Mouse (Mus musculus) limb, embryonic 10.5 days (tissue): Measurements from ENCODE around the gene Efcab1. TPM values are rescaled to one million over a fixed set of nuclear protein-coding genes. Genes with fewer than 3 reads are reported as not detected.
"Not testable (repeated sequence)": the region's sequence is repeated elsewhere in the genome, so short reads cannot be mapped to it uniquely, and the experiment has no call there.

Experiments
- DNase-seq: peaks from one replicate; pipeline ENCODE4 v3.0.0-alpha.2; 2017; ENCODE audit warnings: low spot score
- H3K27ac ChIP-seq: fragments of 300-500 bp; sonication (generic); 2 replicates; pipeline ENCODE4 v1.5.1; 2016; ENCODE audit warnings: mild to moderate bottlenecking
- H3K27me3 ChIP-seq: fragments of 300-500 bp; sonication (generic); 2 replicates; pipeline ENCODE4 v1.6.1; 2016; ENCODE audit warnings: low read depth, mild to moderate bottlenecking; ENCODE audit not compliant: poor library complexity, severe bottlenecking
- H3K36me3 ChIP-seq: fragments of 300-500 bp; sonication (generic); 2 replicates; pipeline ENCODE4 v1.6.1; 2016; ENCODE audit warnings: mild to moderate bottlenecking, moderate library complexity
- H3K4me1 ChIP-seq: fragments of 300-500 bp; sonication (generic); 2 replicates; pipeline ENCODE4 v1.6.1; 2016
- H3K4me3 ChIP-seq: fragments of 300-500 bp; sonication (generic); 2 replicates; pipeline ENCODE4 v1.5.1; 2016; ENCODE audit warnings: mild to moderate bottlenecking, moderate library complexity
- H3K9me3 ChIP-seq: fragments of 300-500 bp; sonication (generic); replicated peaks from 2 replicates; pipeline ENCODE4 v1.6.1; 2016; ENCODE audit warnings: mild to moderate bottlenecking
- WGBS: fragments of 180-500 bp; shearing (Covaris S2); methylation state at CpG from one replicate; pipeline ENCODE4 v1.1.7; 2016; 5-methylcytosine and 5-hydroxymethylcytosine counted together
- polyA plus RNA-seq: library from polyadenylated mRNA; unstranded; fragments of >200 nt; fragmentation: Nextera tagmentation; extraction: Ambion mirVana; gene quantifications from 2 replicates; pipeline ENCODE4 v1.2.1, GENCODE M21; 2016

The Efcab1 gene
- polyA plus RNA-seq, 1 experiment from 2014 or later: 5.5 TPM

DNA sequence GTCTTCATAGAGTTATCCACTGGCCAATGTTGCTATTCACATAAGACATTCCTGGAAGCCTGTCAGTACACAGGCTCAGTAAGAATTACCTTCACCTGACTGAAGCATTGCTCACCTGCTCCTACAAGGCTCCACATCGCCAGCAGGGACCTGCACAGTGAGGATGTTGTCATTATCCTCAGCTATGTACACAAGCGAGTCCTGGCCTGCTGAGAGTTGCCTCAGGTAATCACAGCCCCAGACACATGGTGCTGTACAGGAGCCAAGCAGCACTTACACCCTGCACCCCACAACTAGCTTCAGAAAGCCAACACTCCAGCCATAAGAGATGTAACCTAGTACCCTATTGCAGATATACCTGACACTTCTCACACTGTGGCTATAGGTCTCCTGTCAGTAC, 37.1 kb downstream of the Efcab1 start:
- H3K4me1 ChIP-seq: no peaks in the 10 kb centered on the region; the same call in 1 of the 2 replicates
- 69% methylated on average over 2 of the region's 2 CpGs for WGBS
- no peaks in the 10 kb centered on the region for H3K27me3 ChIP-seq
- no peak overlapping the region for H3K4me3 ChIP-seq
- DNase-seq: no peak
- no peaks in the 10 kb centered on the region for H3K9me3 ChIP-seq
- H3K36me3 ChIP-seq: no peaks in the 10 kb centered on the region
- H3K27ac ChIP-seq: no peak overlapping the region

DNA sequence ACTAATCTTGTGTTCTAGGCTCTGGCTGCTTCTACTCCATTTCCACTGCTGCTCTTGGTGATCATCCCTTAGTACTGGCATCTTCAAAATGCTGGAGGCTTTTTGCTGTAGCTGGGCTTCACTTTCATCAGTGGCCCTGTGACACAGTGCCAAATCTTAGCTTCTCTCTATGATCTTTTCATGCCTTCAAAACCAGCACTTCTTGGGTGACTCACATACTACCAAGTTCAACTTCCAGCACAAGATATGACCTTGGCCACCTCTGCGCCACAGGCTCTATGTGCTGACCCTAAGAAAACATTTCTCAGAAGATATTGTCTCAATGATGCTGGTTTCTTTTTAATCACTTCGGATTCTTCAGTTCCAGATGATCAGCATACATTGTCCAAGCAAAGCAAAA, 41.2 kb downstream of the Efcab1 start:
- not testable (repeated sequence) for H3K4me3 ChIP-seq, DNase-seq, H3K27ac ChIP-seq, H3K36me3 ChIP-seq, H3K4me1 ChIP-seq, H3K27me3 ChIP-seq, H3K9me3 ChIP-seq
- 88% methylated on average over 2 of the region's 2 CpGs for WGBS

DNA sequence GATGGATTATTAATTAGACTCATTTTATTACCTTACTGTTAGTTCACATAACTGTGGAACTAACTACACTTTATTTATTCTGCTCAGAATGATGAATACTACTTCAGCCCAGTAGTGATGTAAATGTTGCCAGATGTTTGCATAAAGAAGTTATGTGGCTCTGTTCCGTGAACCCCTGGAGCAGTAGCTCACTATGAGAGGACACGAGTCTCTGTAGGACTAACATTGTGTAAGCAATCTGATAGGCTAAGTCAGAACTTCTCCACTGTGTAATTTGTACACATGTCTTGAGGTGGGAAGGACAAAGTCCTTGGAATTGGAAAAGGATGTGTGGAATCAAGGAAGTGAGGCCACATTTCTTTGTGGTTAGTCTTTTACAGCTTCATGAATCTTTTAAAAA, 45.5 kb downstream of the Efcab1 start:
- Histone ChIP-seq H3K4me1 (no peaks in the 10 kb centered on the region), H3K9me3 (no peaks in the 10 kb centered on the region), H3K36me3 (no peaks in the 10 kb centered on the region), H3K4me3 (no peak overlapping the region), H3K27ac (no peak overlapping the region), H3K27me3 (no peaks in the 10 kb centered on the region)
- DNase-seq: no peak
- WGBS: 65% methylated on average over 2 of the region's 2 CpGs

DNA sequence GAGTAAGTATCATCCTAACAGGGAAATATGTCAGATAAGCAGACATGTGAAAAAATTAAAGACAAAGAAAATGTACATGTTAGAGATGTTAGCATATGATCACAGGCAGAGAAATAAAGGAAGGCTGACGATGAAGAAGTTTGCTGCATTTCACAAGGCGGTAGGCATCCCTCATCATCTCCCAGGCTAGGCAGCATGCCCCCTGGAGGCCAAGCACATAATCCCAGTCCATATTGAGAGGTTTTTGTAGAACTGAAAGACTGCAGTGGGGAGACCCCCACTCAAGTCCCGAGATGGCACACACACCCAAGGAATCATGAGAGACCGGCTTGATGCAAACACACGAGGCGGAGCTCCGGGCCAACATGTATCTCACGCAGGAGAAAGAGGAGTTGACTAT, 53.3 kb downstream of the Efcab1 start:
- no peak overlapping the region for H3K4me3 ChIP-seq
- H3K9me3 ChIP-seq: no peaks in the 10 kb centered on the region
- WGBS: 96% methylated on average over 8 of the region's 8 CpGs
- DNase-seq: no peak
- H3K4me1 ChIP-seq: no peaks in the 10 kb centered on the region
- H3K36me3 ChIP-seq: no peaks in the 10 kb centered on the region
- H3K27ac ChIP-seq: no peak overlapping the region
- no peaks in the 10 kb centered on the region for H3K27me3 ChIP-seq

DNA sequence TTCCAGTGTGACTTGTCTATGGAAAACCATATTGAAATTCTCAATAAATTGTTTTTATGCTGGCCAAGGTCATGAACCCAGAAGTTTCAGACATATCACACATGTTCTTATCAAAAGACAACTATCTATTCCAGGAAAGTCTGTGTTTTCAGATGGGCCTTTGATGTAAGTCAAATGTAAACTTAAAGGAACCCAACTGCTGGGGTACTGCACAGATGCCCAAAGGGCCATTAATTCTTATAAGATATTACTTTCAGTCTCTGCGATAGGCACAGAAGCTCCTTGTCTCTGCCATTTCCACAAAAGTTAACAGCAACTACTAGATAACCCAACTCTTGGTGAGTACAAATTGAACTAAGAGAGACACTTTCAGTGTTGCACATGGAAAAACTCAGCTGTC, 67.3 kb downstream of the Efcab1 start:
- H3K4me3 ChIP-seq: no peak overlapping the region
- no peaks in the 10 kb centered on the region for H3K27me3 ChIP-seq
- no peaks in the 10 kb centered on the region for H3K36me3 ChIP-seq
- no peak for DNase-seq
- no peaks in the 10 kb centered on the region for H3K4me1 ChIP-seq
- no peak overlapping the region for H3K27ac ChIP-seq
- 80% methylated on average over 1 of the region's 1 CpGs for WGBS
- H3K9me3 ChIP-seq: no peaks in the 10 kb centered on the region

DNA sequence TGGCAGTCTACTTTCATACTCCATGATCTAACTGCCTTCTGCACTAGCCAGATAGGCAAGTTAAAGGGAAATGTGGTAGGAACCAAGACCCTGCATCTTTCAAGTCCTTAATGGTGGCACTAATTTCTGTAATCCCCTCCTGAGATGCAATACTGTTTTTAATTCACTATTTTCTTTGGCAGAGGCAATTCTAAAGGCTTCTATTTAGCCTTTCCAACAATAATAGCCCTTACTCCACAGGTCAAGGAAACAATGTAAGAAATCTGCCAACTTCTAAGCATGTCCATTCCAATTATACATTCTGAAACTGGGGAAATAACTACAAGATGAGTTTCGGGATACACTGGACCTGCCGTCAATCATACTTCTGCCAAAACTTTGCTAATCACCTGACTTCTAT, 72.8 kb downstream of the Efcab1 start:
- no peak for DNase-seq
- WGBS: 94% methylated on average over 2 of the region's 2 CpGs
- Histone ChIP-seq H3K36me3 (no peaks in the 10 kb centered on the region), H3K4me1 (no peaks in the 10 kb centered on the region), H3K4me3 (no peak overlapping the region), H3K27me3 (no peaks in the 10 kb centered on the region), H3K27ac (no peak overlapping the region), H3K9me3 (no peaks in the 10 kb centered on the region)

DNA sequence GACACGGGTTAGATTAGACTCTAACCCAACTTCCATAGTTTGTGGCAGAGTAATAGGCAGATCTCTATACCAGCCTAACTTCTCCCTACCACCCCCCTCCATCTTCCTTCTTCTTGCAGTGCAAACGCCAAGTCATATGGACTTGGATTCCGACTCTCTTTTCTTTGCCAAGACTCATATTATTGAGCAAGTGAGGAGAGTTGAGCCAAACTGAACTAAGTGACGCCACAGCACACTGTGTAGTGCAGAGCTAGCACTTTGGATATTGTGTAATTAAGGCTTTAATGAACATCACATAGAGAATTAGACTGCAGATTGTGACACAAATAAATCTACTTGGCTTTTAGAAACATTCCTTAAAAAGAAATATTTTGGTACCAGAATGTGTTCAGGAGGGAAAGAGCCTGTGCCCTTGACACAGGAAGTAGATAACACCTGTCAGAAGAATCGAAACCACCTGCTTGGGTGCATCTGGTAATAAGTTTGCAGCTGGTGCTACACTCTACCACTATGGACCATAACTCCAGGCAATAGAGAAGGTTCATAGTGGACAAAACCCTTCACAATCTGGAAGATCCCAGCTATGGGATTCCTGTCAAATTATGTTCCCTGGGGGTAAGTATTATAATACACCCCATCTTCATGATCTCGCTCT, 83.3 kb downstream of the Efcab1 start:
- Histone ChIP-seq H3K27ac (no peak overlapping the region), H3K27me3 (no peaks in the 10 kb centered on the region), H3K4me1 (no peaks in the 10 kb centered on the region), H3K9me3 (no peaks in the 10 kb centered on the region), H3K36me3 (no peaks in the 10 kb centered on the region), H3K4me3 (no peak overlapping the region)
- DNase-seq: no peak
- WGBS: 89% methylated on average over 6 of the region's 6 CpGs

DNA sequence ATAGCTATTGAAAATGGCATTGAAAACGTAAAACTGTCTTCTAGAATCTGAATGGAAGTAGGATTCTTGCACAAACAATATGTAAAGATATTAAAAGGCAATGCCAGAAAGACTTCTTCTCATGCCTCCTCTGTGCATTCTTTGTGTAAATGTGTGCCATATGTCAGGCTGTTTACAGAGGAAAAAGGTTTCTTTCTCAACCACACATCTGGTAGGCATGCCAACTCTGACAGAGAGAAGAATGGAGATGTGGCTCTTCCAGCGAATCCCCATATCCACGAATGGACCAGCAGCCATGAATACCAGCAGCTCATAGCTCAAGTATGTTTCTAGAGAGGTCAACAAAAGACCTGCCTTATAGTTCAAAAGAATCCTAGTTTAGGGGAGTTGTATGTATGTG, 84.6 kb downstream of the Efcab1 start:
- no peaks in the 10 kb centered on the region for H3K36me3 ChIP-seq
- no peaks in the 10 kb centered on the region for H3K27me3 ChIP-seq
- no peak for DNase-seq
- no peak overlapping the region for H3K27ac ChIP-seq
- no peaks in the 10 kb centered on the region for H3K9me3 ChIP-seq
- 82% methylated on average over 3 of the region's 3 CpGs for WGBS
- H3K4me3 ChIP-seq: no peak overlapping the region
- H3K4me1 ChIP-seq: no peaks in the 10 kb centered on the region

DNA sequence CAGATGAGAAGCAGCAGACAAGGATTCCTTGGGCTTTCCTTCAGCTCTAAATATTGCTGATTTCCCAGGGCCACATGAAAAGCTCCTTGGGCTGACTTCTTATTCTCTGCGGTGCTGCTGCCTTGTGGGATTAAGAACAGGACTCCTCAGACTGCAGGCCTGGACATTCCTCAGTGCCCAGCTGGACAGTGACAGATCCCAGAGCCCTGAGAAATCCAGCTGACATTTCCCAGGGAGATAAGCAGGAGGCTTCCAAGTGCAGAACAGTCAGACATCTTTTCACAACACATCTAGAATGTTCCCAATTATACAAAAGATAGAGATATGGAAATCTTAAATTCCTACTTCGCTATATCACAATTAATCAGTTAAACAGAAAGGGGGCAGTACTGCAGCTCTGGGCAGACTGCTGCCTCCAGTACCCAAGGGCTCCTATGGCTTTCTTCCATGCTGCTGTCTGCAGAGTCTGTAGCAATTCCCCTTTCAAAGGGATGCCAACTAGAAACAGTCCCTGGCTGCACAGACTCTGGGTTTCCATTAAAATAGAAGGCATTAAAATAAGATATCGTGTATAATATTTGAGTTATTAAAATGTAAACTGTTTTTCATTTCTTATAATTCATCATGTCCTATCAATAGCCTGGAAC, 86.2 kb downstream of the Efcab1 start:
- H3K36me3 ChIP-seq: no peaks in the 10 kb centered on the region
- H3K9me3 ChIP-seq: no peaks in the 10 kb centered on the region
- no peaks in the 10 kb centered on the region for H3K27me3 ChIP-seq
- no peak overlapping the region for H3K27ac ChIP-seq
- 53% methylated on average over 3 of the region's 3 CpGs for WGBS
- no peak for DNase-seq
- H3K4me3 ChIP-seq: no peak overlapping the region
- no peaks in the 10 kb centered on the region for H3K4me1 ChIP-seq

DNA sequence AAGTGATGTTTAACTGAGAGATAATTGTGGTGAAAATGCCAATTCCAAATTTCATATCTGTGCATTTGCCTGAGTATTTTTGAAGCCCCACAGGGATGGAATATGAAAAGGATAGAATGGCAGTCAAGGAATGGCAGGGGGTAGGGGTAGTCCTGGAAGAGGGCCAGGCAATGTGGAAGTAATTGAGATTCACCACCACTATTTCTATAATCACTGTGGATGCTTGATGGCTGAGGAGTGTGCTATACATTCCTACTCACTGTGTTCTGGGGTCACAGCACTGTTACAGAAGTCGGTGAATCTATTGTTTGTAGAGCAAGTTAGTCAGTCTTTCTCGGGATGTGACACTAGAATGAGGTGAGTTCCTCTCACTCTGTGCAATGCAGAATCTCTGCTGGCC, 108.3 kb downstream of the Efcab1 start:
- H3K9me3 ChIP-seq: no peaks in the 10 kb centered on the region

More for the DNA sequence above, 108.3 kb downstream of the Efcab1 start:
- whole genome bisulfite sequencing: 88% methylated on average over 2 of the region's 2 CpGs
- Histone ChIP-seq H3K4me1 (no peaks in the 10 kb centered on the region), H3K27me3 (no peaks in the 10 kb centered on the region), H3K36me3 (no peaks in the 10 kb centered on the region), H3K4me3 (no peak overlapping the region), H3K27ac (no peak overlapping the region)
- no peak for DNase-seq
